Mouse (Mus musculus) liver, postnatal 0 days (tissue): ENCODE results near the gene Cdk17. TPM values are rescaled to one million over a fixed set of nuclear protein-coding genes. Genes with fewer than 3 reads are reported as not detected.
A peak's percentile ranks its signal among the peaks of the same experiment; 100 is the strongest.

Experiments used
- ATAC-seq: fragments of 200-750 bp; cut with Nextera tagmentation; 2 replicates; pipeline ENCODE4 v1.8.0; 2017; ENCODE audit warnings: mild to moderate bottlenecking, moderate library complexity
- DNase-seq: peaks from one replicate; pipeline ENCODE4 v3.0.0-alpha.2; 2016
- H3K27ac ChIP-seq: fragments of 300-500 bp; sonication (generic); 2 replicates; pipeline ENCODE4 v1.5.1; 2014; ENCODE audit warnings: antibody characterized with exemption, moderate library complexity, mild to moderate bottlenecking, low read depth
- H3K27me3 ChIP-seq: fragments of 300-500 bp; sonication (generic); 2 replicates; pipeline ENCODE4 v1.6.1; 2014; ENCODE audit warnings: low read length, control low read depth, mixed read lengths; ENCODE audit not compliant: insufficient read depth
- H3K36me3 ChIP-seq: fragments of 300-500 bp; sonication (generic); replicated peaks from 2 replicates; pipeline ENCODE4 v1.6.1; 2014; ENCODE audit warnings: mild to moderate bottlenecking, control low read depth, low read length, moderate library complexity, mixed read lengths; ENCODE audit not compliant: insufficient read depth
- H3K4me1 ChIP-seq: fragments of 300-500 bp; sonication (generic); 2 replicates; pipeline ENCODE4 v1.6.1; 2014; ENCODE audit warnings: antibody characterized with exemption, mild to moderate bottlenecking, control low read depth; ENCODE audit not compliant: insufficient read depth
- H3K4me2 ChIP-seq: fragments of 300-500 bp; sonication (generic); 2 replicates; pipeline ENCODE4 v1.6.1; 2014; ENCODE audit warnings: low read depth, mild to moderate bottlenecking, low read length, moderate library complexity, mixed read lengths
- H3K4me3 ChIP-seq: fragments of 300-500 bp; sonication (generic); 2 replicates; pipeline ENCODE4 v1.5.1; 2014; ENCODE audit warnings: low read depth, low read length
- H3K9ac ChIP-seq: fragments of 300-500 bp; sonication (generic); replicated peaks from 2 replicates; pipeline ENCODE4 v1.6.1; 2014; ENCODE audit warnings: mild to moderate bottlenecking, moderate library complexity
- H3K9me3 ChIP-seq: fragments of 300-500 bp; sonication (generic); 2 replicates; pipeline ENCODE4 v1.6.1; 2016; ENCODE audit warnings: mild to moderate bottlenecking, control low read depth, low read length, mixed read lengths
- CTCF ChIP-seq: sonication (generic); IDR thresholded peaks from 2 replicates; pipeline ENCODE4 v1.5.1; 2016; ENCODE audit warnings: antibody characterized with exemption, low read depth
- EP300 ChIP-seq: IDR thresholded peaks from 2 replicates; pipeline ENCODE4 v1.6.1; 2016; ENCODE audit warnings: antibody characterized with exemption, low read depth, mild to moderate bottlenecking
- WGBS: fragments of 180-500 bp; shearing (Covaris S2); extraction: QIAGEN DNeasy Blood & Tissue Kit; methylation state at CpG from one replicate; pipeline ENCODE4 v1.1.7; 2014; ENCODE audit not compliant: insufficient replicate concordance; 5-methylcytosine and 5-hydroxymethylcytosine counted together
- polyA plus RNA-seq: library from polyadenylated mRNA; unstranded; fragments of >200 nt; fragmentation: Nextera tagmentation; extraction: Ambion mirVana; gene quantifications from 2 replicates; pipeline ENCODE4 v1.2.1, GENCODE M21; 2015

Cdk17 gene
- polyA plus RNA-seq, 1 experiment from 2014 or later = 7.4 TPM

DNA sequence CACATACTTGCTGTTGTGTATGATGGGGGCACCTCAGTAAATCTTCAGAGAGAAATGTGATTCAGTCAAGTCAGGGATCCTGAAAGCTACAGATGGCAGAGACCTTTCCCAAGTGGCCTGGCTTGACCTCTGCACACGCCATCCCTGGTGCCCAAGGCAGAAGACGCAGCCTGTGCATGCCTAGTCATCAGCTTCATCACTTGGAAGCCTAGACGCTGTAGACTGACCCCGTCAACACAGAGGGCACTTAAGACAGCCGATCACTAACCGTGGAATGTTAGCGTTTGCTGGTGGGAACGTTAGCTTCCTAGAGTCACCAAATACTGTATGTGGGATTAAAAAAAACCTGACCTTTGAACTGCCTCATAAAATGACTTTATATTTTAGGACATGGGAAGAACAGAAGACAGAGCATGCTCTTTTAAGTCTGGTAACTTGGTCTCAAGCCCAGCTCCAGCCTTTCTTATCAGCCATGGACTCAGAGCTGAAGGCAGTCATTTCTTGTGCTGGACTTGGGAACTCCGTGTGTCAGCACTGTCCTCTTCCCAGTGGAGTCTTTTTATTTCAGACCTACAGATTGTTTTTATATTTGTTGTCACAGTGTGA lies 78.6 kb downstream of the Cdk17 start:
- DNase-seq (no peak), ATAC-seq (no peak)
- H3K9ac ChIP-seq = no peak overlapping the region
- no peak overlapping the region for H3K4me2 ChIP-seq
- peaks cover 73% of the 10 kb centered on the region for H3K36me3 ChIP-seq
- H3K4me3 ChIP-seq = no peak overlapping the region
- WGBS = 86% methylated on average over 9 of the region's 9 CpGs
- no peaks in the 10 kb centered on the region for H3K9me3 ChIP-seq
- H3K27ac ChIP-seq = no peak overlapping the region
- no peaks in the 10 kb centered on the region for H3K27me3 ChIP-seq
- no peaks in the 10 kb centered on the region for H3K4me1 ChIP-seq
- TF ChIP-seq CTCF (no peak), EP300 (no peak)

DNA sequence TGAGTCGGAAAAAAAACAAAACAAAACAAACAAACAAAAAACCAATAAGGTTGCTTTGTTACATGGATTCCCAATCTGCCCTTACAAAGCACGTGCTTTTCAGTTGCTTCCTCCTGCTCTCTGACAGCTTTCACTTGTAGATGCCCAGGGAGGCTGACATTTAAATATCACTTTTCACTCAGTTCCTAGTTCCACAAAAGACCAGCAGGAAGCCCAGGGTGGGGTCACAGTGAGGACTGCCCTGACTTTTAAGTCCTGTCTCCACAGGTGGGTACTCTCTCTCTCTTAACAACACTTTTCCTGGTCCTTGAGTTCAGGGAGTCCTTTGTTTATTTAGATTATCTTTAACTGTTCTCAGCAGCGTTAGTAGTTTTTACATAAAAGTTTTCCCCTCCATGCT lies 81.5 kb downstream of the Cdk17 start:
- TF ChIP-seq CTCF = no peak
- no peak for TF ChIP-seq EP300

DNA sequence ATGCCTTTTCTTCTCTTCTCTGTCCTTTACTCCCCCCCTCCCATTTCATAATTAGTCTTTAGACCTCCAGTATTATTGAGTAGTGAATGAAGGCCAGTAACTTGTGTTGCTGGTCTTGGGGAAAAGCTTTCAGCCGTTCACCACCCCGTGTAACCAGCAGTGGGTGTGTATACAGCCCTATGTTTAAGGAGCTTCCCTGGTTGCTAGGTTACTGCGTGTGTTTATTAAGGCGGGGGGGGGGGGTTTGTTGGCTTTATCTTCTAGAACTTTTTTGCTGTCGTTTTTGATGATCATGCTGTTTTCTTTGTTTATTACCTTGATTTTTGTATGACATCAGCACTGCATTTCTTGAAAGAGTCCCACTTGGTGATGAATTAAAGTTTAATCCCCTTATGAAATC lies 82.2 kb downstream of the Cdk17 start:
- ATAC-seq (no peak), DNase-seq (no peak)
- Histone ChIP-seq H3K27ac (no peak overlapping the region), H3K4me3 (no peak overlapping the region), H3K9me3 (no peaks in the 10 kb centered on the region), H3K27me3 (no peaks in the 10 kb centered on the region), H3K9ac (no peak overlapping the region), H3K4me2 (no peak overlapping the region), H3K36me3 (peaks cover 57% of the 10 kb centered on the region), H3K4me1 (no peaks in the 10 kb centered on the region)
- TF ChIP-seq CTCF (no peak), EP300 (no peak)
- WGBS = 46% methylated on average over 5 of the region's 5 CpGs

More for the DNA sequence above, 81.5 kb downstream of the Cdk17 start:
- WGBS = 56% methylated on average over 3 of the region's 3 CpGs
- H3K4me2 ChIP-seq = no peak overlapping the region
- no peak overlapping the region for H3K9ac ChIP-seq
- no peak overlapping the region for H3K4me3 ChIP-seq
- no peaks in the 10 kb centered on the region for H3K27me3 ChIP-seq
- H3K36me3 ChIP-seq = peaks cover 56% of the 10 kb centered on the region
- DNase-seq (no peak), ATAC-seq (no peak)
- H3K27ac ChIP-seq = no peak overlapping the region
- no peaks in the 10 kb centered on the region for H3K9me3 ChIP-seq
- H3K4me1 ChIP-seq = no peaks in the 10 kb centered on the region

DNA sequence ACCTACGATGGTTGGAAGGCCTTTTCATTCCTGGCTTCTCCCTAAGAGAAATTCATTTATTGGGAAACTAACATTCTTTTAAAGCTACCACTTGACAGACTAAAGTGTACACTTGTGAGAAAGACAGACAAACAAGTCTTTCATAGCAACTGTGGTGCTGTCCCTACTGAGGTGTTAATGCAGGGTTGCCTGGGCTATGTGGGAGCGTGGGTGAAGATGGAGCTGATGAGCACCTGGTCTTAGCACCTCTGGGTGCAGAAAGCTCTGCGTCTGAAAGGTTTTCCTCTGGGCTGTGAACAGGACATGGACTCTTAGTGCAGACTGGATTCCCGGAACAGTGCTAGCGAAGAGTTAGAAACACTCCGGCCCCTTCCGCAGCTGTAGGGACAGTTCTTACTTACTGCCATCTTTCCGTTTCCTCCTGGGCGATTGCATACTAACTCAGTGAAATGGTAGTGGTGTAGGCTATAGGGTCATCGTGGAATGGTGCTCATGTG lies 83.6 kb downstream of the Cdk17 start:
- Histone ChIP-seq H3K4me2 (no peak overlapping the region), H3K4me3 (no peak overlapping the region), H3K36me3 (peaks cover 47% of the 10 kb centered on the region), H3K9ac (no peak overlapping the region), H3K27me3 (no peaks in the 10 kb centered on the region), H3K27ac (no peak overlapping the region), H3K9me3 (no peaks in the 10 kb centered on the region), H3K4me1 (no peaks in the 10 kb centered on the region)
- WGBS = 88% methylated on average over 10 of the region's 10 CpGs
- no peak for TF ChIP-seq EP300
- TF ChIP-seq CTCF = no peak
- ATAC-seq (no peak), DNase-seq (peak; percentile 12)

DNA sequence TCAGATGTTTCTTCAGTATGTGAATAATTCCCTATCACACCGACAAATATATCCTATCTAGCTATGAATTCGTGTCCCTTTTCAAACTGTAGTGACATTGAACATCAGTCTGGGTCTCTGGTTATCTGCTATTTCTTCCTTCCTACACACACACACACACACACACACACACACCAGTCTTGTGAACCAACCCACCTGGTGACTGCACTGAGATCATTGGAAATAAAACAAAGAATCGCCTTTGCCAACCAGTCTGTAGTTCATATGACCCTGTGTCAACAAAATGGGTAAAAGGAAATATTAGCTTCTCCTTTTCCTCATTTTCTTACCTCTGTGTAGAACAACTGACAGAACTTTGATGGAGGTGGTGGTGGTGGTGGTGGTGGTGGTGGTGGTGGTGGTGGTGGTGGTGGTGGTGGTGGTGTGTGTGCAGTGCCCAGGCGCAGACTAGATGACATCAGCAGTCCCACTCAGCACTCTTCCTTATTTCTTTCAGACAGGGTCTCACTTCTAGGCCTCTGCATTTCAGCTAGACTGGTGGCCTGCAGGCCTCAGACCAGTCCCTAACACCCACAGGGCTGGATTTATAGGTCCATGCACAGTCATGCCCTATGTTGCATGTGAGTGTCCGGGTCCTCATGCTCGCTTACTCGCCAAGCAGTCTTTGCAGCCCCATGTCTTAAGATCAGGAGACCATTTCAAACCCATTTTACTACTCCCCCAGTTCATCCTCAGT lies 85.7 kb downstream of the Cdk17 start:
- peaks cover 31% of the 10 kb centered on the region for H3K36me3 ChIP-seq
- WGBS = 86% methylated on average over 7 of the region's 7 CpGs
- no peak overlapping the region for H3K9ac ChIP-seq
- peaks cover 2% of the 10 kb centered on the region; the same call in 1 of the 2 replicates for H3K4me1 ChIP-seq
- H3K27me3 ChIP-seq = no peaks in the 10 kb centered on the region
- H3K4me2 ChIP-seq = no peak overlapping the region
- DNase-seq = no peak
- ATAC-seq = no peak
- H3K4me3 ChIP-seq = no peak overlapping the region
- TF ChIP-seq EP300 (no peak), CTCF (no peak)
- no peak overlapping the region for H3K27ac ChIP-seq
- H3K9me3 ChIP-seq = no peaks in the 10 kb centered on the region

DNA sequence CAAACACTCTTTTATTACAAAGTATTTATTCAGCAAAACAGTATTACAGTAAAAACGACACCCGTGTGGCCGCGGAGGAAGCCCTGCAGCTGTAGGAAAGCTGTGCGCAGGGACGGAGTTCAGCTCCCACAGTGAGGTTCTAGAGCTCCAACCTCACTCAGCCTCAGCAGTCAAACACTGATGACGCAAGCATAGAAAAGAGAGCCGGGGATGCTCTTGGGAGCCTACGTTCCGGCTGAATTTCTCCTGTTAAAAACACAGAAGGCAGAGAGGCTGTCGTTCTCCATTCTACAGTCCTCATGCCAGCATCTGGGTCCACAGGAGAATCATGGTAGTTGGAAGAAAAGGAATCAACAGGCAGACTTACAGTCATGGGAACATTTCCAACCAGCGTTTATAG lies 86.7 kb downstream of the Cdk17 start:
- Histone ChIP-seq H3K9me3 (no peaks in the 10 kb centered on the region), H3K4me2 (no peak overlapping the region), H3K4me3 (no peak overlapping the region), H3K9ac (no peak overlapping the region), H3K4me1 (peaks cover 6% of the 10 kb centered on the region; the same call in 1 of the 2 replicates), H3K36me3 (peaks cover 20% of the 10 kb centered on the region), H3K27me3 (no peaks in the 10 kb centered on the region), H3K27ac (no peak overlapping the region)
- DNase-seq (no peak), ATAC-seq (no peak)
- TF ChIP-seq EP300 (no peak), CTCF (no peak)
- 88% methylated on average over 12 of the region's 12 CpGs for WGBS
